Mouse (Mus musculus) intestine, postnatal 0 days (tissue): Measurements from ENCODE around the gene Slc39a3. TPM values are rescaled to one million over a fixed set of nuclear protein-coding genes. Genes with fewer than 3 reads are reported as not detected.

Experiments used
- ATAC-seq: fragments of 200-750 bp; cut with Nextera tagmentation; 2 replicates; pipeline ENCODE4 v1.8.0; 2017; ENCODE audit warnings: mild to moderate bottlenecking, moderate TSS enrichment, moderate library complexity
- H3K27ac ChIP-seq: fragments of 300-500 bp; sonication (generic); 2 replicates; pipeline ENCODE4 v1.5.1; 2014; ENCODE audit warnings: mild to moderate bottlenecking, low read depth, low read length, moderate library complexity
- H3K27me3 ChIP-seq: fragments of 300-500 bp; sonication (generic); replicated peaks from 2 replicates; pipeline ENCODE4 v1.6.1; 2014; ENCODE audit warnings: low read length, mixed read lengths; ENCODE audit not compliant: control insufficient read depth, insufficient read depth
- H3K36me3 ChIP-seq: fragments of 300-500 bp; sonication (generic); 2 replicates; pipeline ENCODE4 v1.6.1; 2014; ENCODE audit warnings: mild to moderate bottlenecking, moderate library complexity; ENCODE audit not compliant: control insufficient read depth, insufficient read depth
- H3K4me1 ChIP-seq: fragments of 300-500 bp; sonication (generic); replicated peaks from 2 replicates; pipeline ENCODE4 v1.6.1; 2014; ENCODE audit warnings: antibody characterized with exemption, low read length, mixed read lengths; ENCODE audit not compliant: control insufficient read depth, insufficient read depth
- H3K4me2 ChIP-seq: fragments of 300-500 bp; sonication (generic); replicated peaks from 2 replicates; pipeline ENCODE4 v1.6.1; 2014; ENCODE audit warnings: low read depth, mild to moderate bottlenecking, moderate library complexity
- H3K4me3 ChIP-seq: fragments of 300-500 bp; sonication (generic); 2 replicates; pipeline ENCODE4 v1.5.1; 2014; ENCODE audit warnings: low read depth, low read length
- H3K9ac ChIP-seq: fragments of 300-500 bp; sonication (generic); 2 replicates; pipeline ENCODE4 v1.6.1; 2014; ENCODE audit warnings: mild to moderate bottlenecking, low read depth, low read length
- H3K9me3 ChIP-seq: fragments of 300-500 bp; sonication (generic); 2 replicates; pipeline ENCODE4 v1.6.1; 2016; ENCODE audit warnings: mixed run types; ENCODE audit not compliant: control insufficient read depth
- CTCF ChIP-seq: sonication (generic); IDR thresholded peaks from 2 replicates; pipeline ENCODE4 v1.5.1; 2016; ENCODE audit warnings: low read depth, mild to moderate bottlenecking, control low read depth, antibody characterized with exemption, moderate library complexity
- WGBS: fragments of 180-500 bp; shearing (Covaris S2); extraction: QIAGEN DNeasy Blood & Tissue Kit; methylation state at CpG from one replicate; pipeline ENCODE4 v1.1.7; 2014; 5-methylcytosine and 5-hydroxymethylcytosine counted together
- polyA plus RNA-seq: library from polyadenylated mRNA; unstranded; fragments of >200 nt; fragmentation: Nextera tagmentation; extraction: Ambion mirVana; gene quantifications from 2 replicates; pipeline ENCODE4 v1.2.1, GENCODE M21; 2015

Gene Slc39a3
- polyA plus RNA-seq, 1 experiment from 2014 or later: 11.1 TPM

GRCm38 (mm10) chr10:81025047-81025621 is 12.1 kb downstream of the Slc39a3 start:
- Histone ChIP-seq H3K4me2 (peak overlapping the region; percentile 52), H3K27ac (no peak overlapping the region), H3K9ac (no peak overlapping the region), H3K9me3 (no peaks in the 10 kb centered on the region), H3K27me3 (peaks cover 32% of the 10 kb centered on the region), H3K36me3 (0 out of 2 replicates have a peak, but pooled peaks cover 3% of the 10 kb centered on the region), H3K4me1 (no peaks in the 10 kb centered on the region), H3K4me3 (peak overlapping the region; percentile 25)
- ATAC-seq: no peak
- WGBS: 2% methylated on average over 42 of the region's 43 CpGs
- no peak for TF ChIP-seq CTCF

- H3K36me3 ChIP-seq: no peaks in the 10 kb centered on the region
- no peak overlapping the region for H3K4me3 ChIP-seq
- WGBS: 71% methylated on average over 5 of the region's 5 CpGs
- H3K9ac ChIP-seq: no peak overlapping the region
- no peak for ATAC-seq
- H3K9me3 ChIP-seq: no peaks in the 10 kb centered on the region
- H3K27ac ChIP-seq: no peak overlapping the region
- no peak for TF ChIP-seq CTCF
- no peaks in the 10 kb centered on the region for H3K4me1 ChIP-seq
- peaks cover 32% of the 10 kb centered on the region for H3K27me3 ChIP-seq
- no peak overlapping the region for H3K4me2 ChIP-seq
Measured at GRCm38 (mm10) chr10:81024346-81024937, 12.8 kb downstream of the Slc39a3 start.

DNA sequence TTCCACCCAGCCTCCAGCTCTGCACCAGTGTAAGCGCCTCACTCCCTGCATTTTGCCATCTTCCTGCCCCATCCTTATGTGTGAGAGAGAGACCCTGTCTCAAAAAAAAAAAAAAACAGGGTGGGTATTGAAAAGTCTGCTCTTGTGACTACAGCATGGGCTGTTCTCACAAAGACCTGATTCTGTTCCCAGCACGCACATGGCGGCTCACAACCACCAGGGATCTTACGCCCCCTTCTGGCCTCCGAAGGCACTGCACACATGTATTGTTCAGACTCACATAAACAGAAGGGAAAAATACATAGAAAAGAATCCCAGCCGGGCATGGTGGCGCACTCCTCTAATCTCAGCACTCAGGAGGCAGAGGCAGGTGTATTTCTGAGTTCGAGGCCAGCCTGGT is 14.5 kb downstream of the Slc39a3 start:
- H3K36me3 ChIP-seq: no peaks in the 10 kb centered on the region
- H3K4me1 ChIP-seq: no peaks in the 10 kb centered on the region
- no peak overlapping the region for H3K27ac ChIP-seq
- no peaks in the 10 kb centered on the region for H3K9me3 ChIP-seq
- no peak for ATAC-seq
- TF ChIP-seq CTCF: peak; percentile 45
- no peak overlapping the region for H3K9ac ChIP-seq
- peaks cover 32% of the 10 kb centered on the region for H3K27me3 ChIP-seq
- no peak overlapping the region for H3K4me3 ChIP-seq
- 65% methylated on average over 8 of the region's 8 CpGs for WGBS
- H3K4me2 ChIP-seq: no peak overlapping the region

- Histone ChIP-seq H3K27me3 (peaks cover 32% of the 10 kb centered on the region), H3K36me3 (no peaks in the 10 kb centered on the region), H3K4me1 (no peaks in the 10 kb centered on the region), H3K9ac (no peak overlapping the region), H3K4me2 (no peak overlapping the region), H3K4me3 (no peak overlapping the region), H3K9me3 (no peaks in the 10 kb centered on the region), H3K27ac (no peak overlapping the region)
- 16% methylated on average over 26 of the region's 26 CpGs for WGBS
- ATAC-seq: no peak
- TF ChIP-seq CTCF: no peak
Measured at GRCm38 (mm10) chr10:81021547-81022110, 15.6 kb downstream of the Slc39a3 start.

DNA sequence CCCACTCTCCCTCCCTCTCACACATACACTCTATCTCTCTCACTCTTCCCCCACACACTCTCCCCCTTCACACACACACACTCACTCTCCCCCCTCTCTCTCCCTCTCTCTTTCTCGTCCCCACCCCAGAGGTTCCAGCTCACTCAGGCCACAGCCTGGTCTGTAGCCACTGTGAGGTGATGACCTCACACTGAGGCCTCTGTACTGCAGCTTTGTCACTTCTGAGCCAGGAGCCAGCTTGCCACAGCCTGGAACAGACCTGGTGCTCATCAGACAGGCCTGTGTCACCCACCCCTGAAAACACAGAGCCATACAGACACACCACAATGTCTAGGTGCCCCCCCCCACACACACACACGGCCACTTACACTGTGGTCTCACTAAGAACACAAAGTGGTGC is 17.0 kb downstream of the Slc39a3 start:
- no peaks in the 10 kb centered on the region for H3K9me3 ChIP-seq
- no peak overlapping the region for H3K4me3 ChIP-seq
- H3K27me3 ChIP-seq: peaks cover 22% of the 10 kb centered on the region
- no peak overlapping the region for H3K4me2 ChIP-seq
- TF ChIP-seq CTCF: no peak
- H3K27ac ChIP-seq: no peak overlapping the region
- no peaks in the 10 kb centered on the region for H3K36me3 ChIP-seq
- no peaks in the 10 kb centered on the region for H3K4me1 ChIP-seq
- H3K9ac ChIP-seq: no peak overlapping the region
- 68% methylated on average over 2 of the region's 2 CpGs for WGBS
- ATAC-seq: no peak

DNA sequence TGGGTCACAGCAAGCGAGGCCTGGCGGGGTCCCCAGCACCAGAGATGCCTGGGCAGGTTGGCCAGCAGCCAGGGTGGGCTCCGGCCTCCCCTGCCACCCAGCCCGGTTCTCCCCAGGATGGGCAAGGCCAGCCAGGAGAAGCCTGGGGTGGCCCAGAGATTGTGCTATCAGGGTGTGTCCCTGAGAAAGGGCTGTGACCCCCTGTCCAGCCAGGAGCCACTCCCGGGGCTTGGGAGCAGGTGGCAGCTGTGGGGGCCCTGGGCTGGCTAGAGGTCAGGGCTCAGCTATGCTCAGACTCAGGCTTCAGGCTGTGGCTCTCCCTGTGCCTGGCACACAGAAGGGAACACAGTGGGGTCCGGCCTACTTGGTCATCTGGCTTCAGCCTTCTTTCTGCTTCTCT is 17.5 kb downstream of the Slc39a3 start:
- Histone ChIP-seq H3K4me3 (no peak overlapping the region), H3K4me2 (no peak overlapping the region), H3K36me3 (no peaks in the 10 kb centered on the region), H3K9me3 (no peaks in the 10 kb centered on the region), H3K9ac (no peak overlapping the region), H3K4me1 (no peaks in the 10 kb centered on the region), H3K27me3 (peaks cover 17% of the 10 kb centered on the region), H3K27ac (no peak overlapping the region)
- TF ChIP-seq CTCF: no peak
- no peak for ATAC-seq
- WGBS: 71% methylated on average over 6 of the region's 6 CpGs
